Mouse (Mus musculus) intestine, postnatal 0 days (tissue): ENCODE measurements around the gene Kif16b. TPM values are rescaled to one million over a fixed set of nuclear protein-coding genes. Genes with fewer than 3 reads are reported as not detected.

Experiments used
- ATAC-seq: fragments of 200-750 bp; cut with Nextera tagmentation; 2 replicates; pipeline ENCODE4 v1.8.0; 2017; ENCODE audit warnings: mild to moderate bottlenecking, moderate TSS enrichment, moderate library complexity
- H3K27ac ChIP-seq: fragments of 300-500 bp; sonication (generic); 2 replicates; pipeline ENCODE4 v1.5.1; 2014; ENCODE audit warnings: mild to moderate bottlenecking, low read depth, low read length, moderate library complexity
- H3K27me3 ChIP-seq: fragments of 300-500 bp; sonication (generic); replicated peaks from 2 replicates; pipeline ENCODE4 v1.6.1; 2014; ENCODE audit warnings: low read length, mixed read lengths; ENCODE audit not compliant: control insufficient read depth, insufficient read depth
- H3K36me3 ChIP-seq: fragments of 300-500 bp; sonication (generic); 2 replicates; pipeline ENCODE4 v1.6.1; 2014; ENCODE audit warnings: mild to moderate bottlenecking, moderate library complexity; ENCODE audit not compliant: control insufficient read depth, insufficient read depth
- H3K4me1 ChIP-seq: fragments of 300-500 bp; sonication (generic); replicated peaks from 2 replicates; pipeline ENCODE4 v1.6.1; 2014; ENCODE audit warnings: antibody characterized with exemption, low read length, mixed read lengths; ENCODE audit not compliant: control insufficient read depth, insufficient read depth
- H3K4me2 ChIP-seq: fragments of 300-500 bp; sonication (generic); replicated peaks from 2 replicates; pipeline ENCODE4 v1.6.1; 2014; ENCODE audit warnings: low read depth, mild to moderate bottlenecking, moderate library complexity
- H3K4me3 ChIP-seq: fragments of 300-500 bp; sonication (generic); 2 replicates; pipeline ENCODE4 v1.5.1; 2014; ENCODE audit warnings: low read depth, low read length
- H3K9ac ChIP-seq: fragments of 300-500 bp; sonication (generic); 2 replicates; pipeline ENCODE4 v1.6.1; 2014; ENCODE audit warnings: mild to moderate bottlenecking, low read depth, low read length
- H3K9me3 ChIP-seq: fragments of 300-500 bp; sonication (generic); 2 replicates; pipeline ENCODE4 v1.6.1; 2016; ENCODE audit warnings: mixed run types; ENCODE audit not compliant: control insufficient read depth
- CTCF ChIP-seq: sonication (generic); IDR thresholded peaks from 2 replicates; pipeline ENCODE4 v1.5.1; 2016; ENCODE audit warnings: low read depth, mild to moderate bottlenecking, control low read depth, antibody characterized with exemption, moderate library complexity
- WGBS: fragments of 180-500 bp; shearing (Covaris S2); extraction: QIAGEN DNeasy Blood & Tissue Kit; methylation state at CpG from one replicate; pipeline ENCODE4 v1.1.7; 2014; 5-methylcytosine and 5-hydroxymethylcytosine counted together
- polyA plus RNA-seq: library from polyadenylated mRNA; unstranded; fragments of >200 nt; fragmentation: Nextera tagmentation; extraction: Ambion mirVana; gene quantifications from 2 replicates; pipeline ENCODE4 v1.2.1, GENCODE M21; 2015

The Kif16b gene
- polyA plus RNA-seq, 1 experiment from 2014 or later = 7.0 TPM

GRCm38 (mm10) chr2:142758091-142758765, 143.1 kb downstream of the Kif16b start:
- Histone ChIP-seq H3K9ac (no peak overlapping the region), H3K4me1 (no peaks in the 10 kb centered on the region), H3K27me3 (no peaks in the 10 kb centered on the region), H3K4me2 (no peak overlapping the region), H3K9me3 (no peaks in the 10 kb centered on the region), H3K27ac (no peak overlapping the region), H3K4me3 (no peak overlapping the region), H3K36me3 (no peaks in the 10 kb centered on the region)
- ATAC-seq = peak; percentile 91
- no peak for TF ChIP-seq CTCF
- WGBS = 60% methylated on average over 3 of the region's 3 CpGs

GRCm38 (mm10) chr2:142739338-142739737, 162.0 kb downstream of the Kif16b start:
- H3K4me2 ChIP-seq = no peak overlapping the region
- 52% methylated on average over 2 of the region's 2 CpGs for WGBS
- no peaks in the 10 kb centered on the region for H3K27me3 ChIP-seq
- no peaks in the 10 kb centered on the region for H3K36me3 ChIP-seq
- H3K4me1 ChIP-seq = no peaks in the 10 kb centered on the region
- no peak overlapping the region for H3K27ac ChIP-seq
- TF ChIP-seq CTCF = no peak
- peak; percentile 89 for ATAC-seq
- H3K4me3 ChIP-seq = no peak overlapping the region
- no peaks in the 10 kb centered on the region for H3K9me3 ChIP-seq
- H3K9ac ChIP-seq = no peak overlapping the region

- 87% methylated on average over 2 of the region's 2 CpGs for WGBS
Measured at GRCm38 (mm10) chr2:142738488-142738887, 162.8 kb downstream of the Kif16b start.

GRCm38 (mm10) chr2:142735691-142736090, 165.6 kb downstream of the Kif16b start:
- no peak for ATAC-seq
- WGBS = 95% methylated on average over 3 of the region's 3 CpGs

More at GRCm38 (mm10) chr2:142738488-142738887, 162.8 kb downstream of the Kif16b start:
- Histone ChIP-seq H3K9ac (no peak overlapping the region), H3K4me2 (no peak overlapping the region), H3K27me3 (no peaks in the 10 kb centered on the region), H3K4me1 (no peaks in the 10 kb centered on the region), H3K9me3 (no peaks in the 10 kb centered on the region), H3K27ac (no peak overlapping the region), H3K4me3 (no peak overlapping the region), H3K36me3 (no peaks in the 10 kb centered on the region)
- no peak for TF ChIP-seq CTCF
- no peak for ATAC-seq

GRCm38 (mm10) chr2:142734046-142734445, 167.3 kb downstream of the Kif16b start:
- no peak for TF ChIP-seq CTCF
- H3K4me3 ChIP-seq = no peak overlapping the region
- H3K9ac ChIP-seq = no peak overlapping the region
- H3K36me3 ChIP-seq = no peaks in the 10 kb centered on the region
- no peaks in the 10 kb centered on the region for H3K27me3 ChIP-seq
- H3K9me3 ChIP-seq = no peaks in the 10 kb centered on the region
- no peak for ATAC-seq
- no peak overlapping the region for H3K4me2 ChIP-seq
- WGBS = 92% methylated on average over 2 of the region's 2 CpGs
- H3K4me1 ChIP-seq = no peaks in the 10 kb centered on the region
- H3K27ac ChIP-seq = no peak overlapping the region

More at GRCm38 (mm10) chr2:142735691-142736090, 165.6 kb downstream of the Kif16b start:
- TF ChIP-seq CTCF = no peak
- Histone ChIP-seq H3K27ac (no peak overlapping the region), H3K4me2 (no peak overlapping the region), H3K4me3 (no peak overlapping the region), H3K9ac (no peak overlapping the region), H3K9me3 (no peaks in the 10 kb centered on the region), H3K27me3 (no peaks in the 10 kb centered on the region), H3K4me1 (no peaks in the 10 kb centered on the region), H3K36me3 (no peaks in the 10 kb centered on the region)

- Histone ChIP-seq H3K4me3 (no peak overlapping the region), H3K27me3 (no peaks in the 10 kb centered on the region), H3K4me2 (no peak overlapping the region), H3K27ac (no peak overlapping the region), H3K9me3 (no peaks in the 10 kb centered on the region), H3K9ac (no peak overlapping the region), H3K36me3 (no peaks in the 10 kb centered on the region), H3K4me1 (no peaks in the 10 kb centered on the region)
- no peak for TF ChIP-seq CTCF
- 59% methylated on average over 4 of the region's 4 CpGs for WGBS
- no peak for ATAC-seq
Measured at GRCm38 (mm10) chr2:142732370-142732769, 169.0 kb downstream of the Kif16b start.
